Mouse (Mus musculus): ENCODE measurements around the gene Tmem186. TPM values are rescaled to one million over a fixed set of nuclear protein-coding genes. Genes with fewer than 3 reads are reported as not detected.

The Tmem186 gene
- polyA plus RNA-seq, 1 experiment = 17.1 TPM

DNA sequence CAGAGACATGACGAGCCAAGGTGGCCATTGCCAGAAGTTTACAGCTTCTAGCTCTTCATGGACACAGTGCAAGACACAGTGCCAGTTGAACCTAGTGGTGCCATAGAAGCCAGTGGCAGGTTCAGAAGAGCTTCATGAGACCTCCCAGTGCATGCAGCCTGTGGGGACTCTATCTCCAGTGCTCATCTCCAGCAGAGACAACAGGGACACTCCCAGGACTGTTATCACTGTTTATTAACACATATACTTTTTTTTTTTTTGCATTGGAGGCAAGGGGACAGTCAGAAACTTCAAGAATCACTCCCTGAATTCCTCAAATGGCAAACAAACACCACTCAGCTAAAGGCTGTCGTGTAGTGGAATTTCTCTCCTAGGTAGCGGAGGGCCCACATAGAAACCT is 24.1 kb downstream of the Tmem186 start:
- Histone ChIP-seq H3K4me3 (ENCODE audit: low read depth, low read length) (no peak overlapping the region), H3K27me3 (ENCODE audit: control insufficient read depth, insufficient read depth, low read length, poor library complexity, severe bottlenecking) (no peaks in the 10 kb centered on the region), H3K27ac (ENCODE audit: insufficient read depth, low read length) (no peak overlapping the region), H3K36me3 (ENCODE audit: control insufficient read depth, insufficient read depth, low read length, poor library complexity, severe bottlenecking) (no peaks in the 10 kb centered on the region), H3K9ac (ENCODE audit: low read depth, poor library complexity, severe bottlenecking) (no peak overlapping the region), H3K9me3 (replicated peaks; ENCODE audit: control insufficient read depth, insufficient read depth, low read length, poor library complexity, severe bottlenecking) (no peaks in the 10 kb centered on the region), H3K4me1 (ENCODE audit: control insufficient read depth, insufficient read depth, low read length) (no peaks in the 10 kb centered on the region)
- TF ChIP-seq POLR2A (IDR thresholded peaks at IDR 0.05; ENCODE audit: insufficient read depth, low read length) (no peak), EP300 (IDR thresholded peaks at IDR 0.05; ENCODE audit: insufficient read depth, low read depth, low read length) (no peak), CTCF (IDR thresholded peaks at IDR 0.05; ENCODE audit: low read depth, low read length) (no peak)

DNA sequence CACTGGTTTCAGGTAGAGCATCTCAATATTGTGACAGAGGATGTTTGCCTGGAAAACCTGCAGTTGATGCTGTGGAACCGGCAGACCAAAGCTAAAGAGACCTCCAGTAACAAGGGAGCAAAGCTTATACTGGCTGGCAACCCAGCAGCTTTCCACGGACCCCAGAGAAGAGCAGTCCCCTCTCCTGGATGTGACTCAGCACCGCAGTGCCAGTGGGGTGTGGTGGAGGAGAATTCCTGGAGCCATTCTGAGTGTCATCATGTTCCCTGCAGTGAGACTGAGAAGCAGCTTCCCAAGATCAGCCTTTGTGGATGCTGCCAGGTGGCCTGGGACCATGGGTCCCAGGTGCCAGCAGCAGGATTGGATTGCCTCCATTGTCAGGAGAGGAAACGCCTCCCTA is 24.5 kb downstream of the Tmem186 start:
- H3K4me1 ChIP-seq (ENCODE audit: control insufficient read depth, insufficient read depth, low read length) = no peaks in the 10 kb centered on the region
- H3K9me3 ChIP-seq (replicated peaks; ENCODE audit: control insufficient read depth, insufficient read depth, low read length, poor library complexity, severe bottlenecking) = no peaks in the 10 kb centered on the region
- H3K4me3 ChIP-seq (ENCODE audit: low read depth, low read length) = no peak overlapping the region

DNA sequence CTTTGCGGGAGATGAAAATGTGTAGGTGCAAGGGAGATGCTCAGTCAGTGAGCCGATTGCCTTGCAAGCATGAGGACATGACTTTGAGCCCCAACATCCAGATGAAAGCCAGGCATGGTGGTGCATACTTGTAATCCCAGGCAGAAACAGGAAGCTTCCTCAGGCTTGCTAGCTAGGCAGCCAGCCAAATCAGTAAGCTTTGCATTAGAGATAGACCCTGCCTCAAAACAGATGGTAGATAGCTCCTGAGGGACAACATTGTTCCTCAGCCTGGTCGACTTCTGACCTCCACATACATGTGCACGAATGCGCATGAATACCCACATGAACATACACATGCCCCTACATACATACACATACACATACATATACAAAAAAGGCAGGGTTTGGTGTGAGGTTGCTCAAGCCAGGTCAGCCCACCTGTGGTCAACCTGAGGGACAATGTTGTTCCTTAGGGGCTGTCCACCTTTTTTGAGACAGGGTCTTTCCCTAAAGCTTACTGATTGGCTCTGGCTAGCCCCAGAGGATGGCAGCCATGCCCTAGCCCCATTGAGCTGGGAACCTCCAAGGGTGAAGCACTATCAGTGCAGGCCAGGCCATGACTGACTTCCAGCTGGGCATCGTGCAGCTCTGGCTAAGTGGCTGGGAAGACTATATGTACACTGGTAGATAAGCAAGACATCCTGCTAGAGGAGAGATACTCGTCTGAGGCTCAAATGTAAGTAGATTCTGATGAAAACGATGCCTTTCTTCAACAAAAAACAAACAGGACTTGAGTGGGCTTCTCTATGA is 25.1 kb downstream of the Tmem186 start:
- Histone ChIP-seq H3K27ac (ENCODE audit: insufficient read depth, low read length) (no peak overlapping the region), H3K4me1 (ENCODE audit: control insufficient read depth, insufficient read depth, low read length) (no peaks in the 10 kb centered on the region), H3K27me3 (ENCODE audit: control insufficient read depth, insufficient read depth, low read length, poor library complexity, severe bottlenecking) (no peaks in the 10 kb centered on the region), H3K4me3 (ENCODE audit: low read depth, low read length) (no peak overlapping the region), H3K9ac (ENCODE audit: low read depth, poor library complexity, severe bottlenecking) (no peak overlapping the region), H3K36me3 (ENCODE audit: control insufficient read depth, insufficient read depth, low read length, poor library complexity, severe bottlenecking) (no peaks in the 10 kb centered on the region), H3K9me3 (replicated peaks; ENCODE audit: control insufficient read depth, insufficient read depth, low read length, poor library complexity, severe bottlenecking) (no peaks in the 10 kb centered on the region)
- TF ChIP-seq CTCF (IDR thresholded peaks at IDR 0.05; ENCODE audit: low read depth, low read length) = no peak
- TF ChIP-seq POLR2A (IDR thresholded peaks at IDR 0.05; ENCODE audit: insufficient read depth, low read length) = no peak
- TF ChIP-seq EP300 (IDR thresholded peaks at IDR 0.05; ENCODE audit: insufficient read depth, low read depth, low read length) = no peak

More for the DNA sequence above, 24.5 kb downstream of the Tmem186 start:
- H3K9ac ChIP-seq (ENCODE audit: low read depth, poor library complexity, severe bottlenecking) = no peak overlapping the region
- H3K27ac ChIP-seq (ENCODE audit: insufficient read depth, low read length) = no peak overlapping the region
- no peaks in the 10 kb centered on the region for H3K36me3 ChIP-seq (ENCODE audit: control insufficient read depth, insufficient read depth, low read length, poor library complexity, severe bottlenecking)
- no peak for TF ChIP-seq POLR2A (IDR thresholded peaks at IDR 0.05; ENCODE audit: insufficient read depth, low read length)
- TF ChIP-seq CTCF (IDR thresholded peaks at IDR 0.05; ENCODE audit: low read depth, low read length) = no peak
- no peak for TF ChIP-seq EP300 (IDR thresholded peaks at IDR 0.05; ENCODE audit: insufficient read depth, low read depth, low read length)
- H3K27me3 ChIP-seq (ENCODE audit: control insufficient read depth, insufficient read depth, low read length, poor library complexity, severe bottlenecking) = no peaks in the 10 kb centered on the region

DNA sequence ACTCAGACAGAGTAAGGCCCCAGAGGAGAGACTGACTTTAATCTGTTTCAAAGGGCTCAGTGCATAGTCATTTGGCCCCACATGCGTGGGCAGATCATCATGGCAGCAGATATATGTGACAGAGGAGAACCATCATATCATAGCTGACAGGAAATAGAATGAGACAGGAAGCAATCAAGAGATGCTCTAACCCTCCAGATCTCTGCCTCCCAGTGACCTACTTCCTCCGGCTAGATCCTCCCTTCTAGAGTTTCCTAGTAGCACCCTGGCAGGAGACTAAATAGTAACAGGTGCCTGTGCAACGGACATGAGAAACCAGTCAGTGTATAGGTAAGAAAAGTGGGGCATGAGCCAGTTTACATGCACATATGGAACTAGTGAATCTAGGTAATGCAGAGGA is 27.1 kb downstream of the Tmem186 start:
- TF ChIP-seq POLR2A (IDR thresholded peaks at IDR 0.05; ENCODE audit: insufficient read depth, low read length) (no peak), CTCF (IDR thresholded peaks at IDR 0.05; ENCODE audit: low read depth, low read length) (no peak), EP300 (IDR thresholded peaks at IDR 0.05; ENCODE audit: insufficient read depth, low read depth, low read length) (no peak)
- Histone ChIP-seq H3K36me3 (ENCODE audit: control insufficient read depth, insufficient read depth, low read length, poor library complexity, severe bottlenecking) (no peaks in the 10 kb centered on the region), H3K27me3 (ENCODE audit: control insufficient read depth, insufficient read depth, low read length, poor library complexity, severe bottlenecking) (no peaks in the 10 kb centered on the region), H3K9ac (ENCODE audit: low read depth, poor library complexity, severe bottlenecking) (no peak overlapping the region), H3K4me3 (ENCODE audit: low read depth, low read length) (no peak overlapping the region), H3K27ac (ENCODE audit: insufficient read depth, low read length) (no peak overlapping the region), H3K9me3 (replicated peaks; ENCODE audit: control insufficient read depth, insufficient read depth, low read length, poor library complexity, severe bottlenecking) (no peaks in the 10 kb centered on the region), H3K4me1 (ENCODE audit: control insufficient read depth, insufficient read depth, low read length) (no peaks in the 10 kb centered on the region)

DNA sequence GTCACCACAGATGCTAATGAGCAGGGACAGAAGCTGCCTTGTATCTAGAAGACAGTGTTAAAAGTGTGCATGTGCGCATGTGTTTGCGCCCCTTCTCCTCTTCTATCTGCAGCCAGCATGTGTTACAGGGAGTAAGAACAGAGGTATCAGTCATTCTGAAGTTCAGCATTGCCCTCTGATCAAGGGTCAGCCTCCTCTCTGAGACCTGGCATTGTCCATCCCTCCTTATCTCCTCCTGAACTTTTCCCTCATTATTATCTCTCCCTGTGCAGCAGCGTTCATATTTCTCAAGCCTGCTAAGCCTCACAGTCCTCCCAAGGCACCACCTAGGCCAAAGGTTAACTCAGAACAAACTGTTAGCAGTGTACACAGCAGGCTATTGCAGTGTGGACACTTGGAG is 33.7 kb downstream of the Tmem186 start:
- Histone ChIP-seq H3K4me3 (ENCODE audit: low read depth, low read length) (no peak overlapping the region), H3K27ac (ENCODE audit: insufficient read depth, low read length) (no peak overlapping the region), H3K9me3 (replicated peaks; ENCODE audit: control insufficient read depth, insufficient read depth, low read length, poor library complexity, severe bottlenecking) (no peaks in the 10 kb centered on the region), H3K27me3 (ENCODE audit: control insufficient read depth, insufficient read depth, low read length, poor library complexity, severe bottlenecking) (no peaks in the 10 kb centered on the region), H3K9ac (ENCODE audit: low read depth, poor library complexity, severe bottlenecking) (no peak overlapping the region), H3K36me3 (ENCODE audit: control insufficient read depth, insufficient read depth, low read length, poor library complexity, severe bottlenecking) (no peaks in the 10 kb centered on the region), H3K4me1 (ENCODE audit: control insufficient read depth, insufficient read depth, low read length) (no peaks in the 10 kb centered on the region)
- no peak for TF ChIP-seq CTCF (IDR thresholded peaks at IDR 0.05; ENCODE audit: low read depth, low read length)
- no peak for TF ChIP-seq EP300 (IDR thresholded peaks at IDR 0.05; ENCODE audit: insufficient read depth, low read depth, low read length)
- no peak for TF ChIP-seq POLR2A (IDR thresholded peaks at IDR 0.05; ENCODE audit: insufficient read depth, low read length)

DNA sequence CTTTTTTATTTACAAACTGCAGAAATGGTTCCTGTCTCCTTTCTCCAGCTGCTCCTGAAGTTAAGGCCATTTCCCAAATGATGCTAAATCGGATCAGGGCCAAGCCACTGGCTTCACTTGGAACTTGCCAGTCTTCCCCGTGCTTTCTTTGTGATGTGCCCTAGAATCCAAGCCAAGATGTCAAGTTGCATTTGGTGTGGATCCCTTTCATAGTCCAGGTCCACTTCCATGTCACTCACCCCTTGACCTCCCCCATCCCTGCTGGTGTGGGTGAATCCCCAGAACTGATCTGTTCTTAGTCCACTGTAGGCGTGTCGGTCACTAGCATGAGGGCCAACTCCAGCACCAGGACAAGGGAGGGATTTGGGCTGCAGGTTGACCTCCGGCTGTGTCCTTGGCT is 40.0 kb downstream of the Tmem186 start:
- Histone ChIP-seq H3K4me3 (ENCODE audit: low read depth, low read length) (no peak overlapping the region), H3K27ac (ENCODE audit: insufficient read depth, low read length) (no peak overlapping the region), H3K4me1 (ENCODE audit: control insufficient read depth, insufficient read depth, low read length) (no peaks in the 10 kb centered on the region), H3K9me3 (replicated peaks; ENCODE audit: control insufficient read depth, insufficient read depth, low read length, poor library complexity, severe bottlenecking) (no peaks in the 10 kb centered on the region), H3K36me3 (ENCODE audit: control insufficient read depth, insufficient read depth, low read length, poor library complexity, severe bottlenecking) (no peaks in the 10 kb centered on the region), H3K27me3 (ENCODE audit: control insufficient read depth, insufficient read depth, low read length, poor library complexity, severe bottlenecking) (no peaks in the 10 kb centered on the region), H3K9ac (ENCODE audit: low read depth, poor library complexity, severe bottlenecking) (no peak overlapping the region)
- TF ChIP-seq POLR2A (IDR thresholded peaks at IDR 0.05; ENCODE audit: insufficient read depth, low read length) (no peak), CTCF (IDR thresholded peaks at IDR 0.05; ENCODE audit: low read depth, low read length) (no peak), EP300 (IDR thresholded peaks at IDR 0.05; ENCODE audit: insufficient read depth, low read depth, low read length) (no peak)

All from ES-Bruce4 (cell line).